Mouse (Mus musculus) limb, embryonic 15.5 days (tissue): ENCODE results near the gene Pax7. TPM values are rescaled to one million over a fixed set of nuclear protein-coding genes. Genes with fewer than 3 reads are reported as not detected.

Experiments
- ATAC-seq: fragments of 200-750 bp; cut with Nextera tagmentation; 2 replicates; pipeline ENCODE4 v1.8.0; 2017; ENCODE audit warnings: low read depth, moderate TSS enrichment; ENCODE audit not compliant: insufficient number of reproducible peaks, low FRiP score, low TSS enrichment
- H3K27ac ChIP-seq: fragments of 300-500 bp; sonication (generic); 2 replicates; pipeline ENCODE4 v1.5.1; 2015; ENCODE audit warnings: moderate library complexity, mild to moderate bottlenecking, inconsistent platforms
- H3K27me3 ChIP-seq: fragments of 300-500 bp; sonication (generic); 2 replicates; pipeline ENCODE4 v1.6.1; 2015; ENCODE audit warnings: inconsistent platforms
- H3K36me3 ChIP-seq: fragments of 300-500 bp; sonication (generic); 2 replicates; pipeline ENCODE4 v1.6.1; 2015; ENCODE audit warnings: inconsistent platforms
- H3K4me1 ChIP-seq: fragments of 300-500 bp; sonication (generic); 2 replicates; pipeline ENCODE4 v1.6.1; 2015; ENCODE audit warnings: inconsistent platforms
- H3K4me2 ChIP-seq: fragments of 300-500 bp; sonication (generic); 2 replicates; pipeline ENCODE4 v1.6.1; 2015; ENCODE audit warnings: mild to moderate bottlenecking, inconsistent platforms
- H3K4me3 ChIP-seq: fragments of 300-500 bp; sonication (generic); 2 replicates; pipeline ENCODE4 v1.5.1; 2015; ENCODE audit warnings: mild to moderate bottlenecking, inconsistent platforms
- H3K9ac ChIP-seq: fragments of 300-500 bp; sonication (generic); 2 replicates; pipeline ENCODE4 v1.6.1; 2015; ENCODE audit warnings: inconsistent platforms
- H3K9me3 ChIP-seq: fragments of 300-500 bp; sonication (generic); 2 replicates; pipeline ENCODE4 v1.6.1; 2016; ENCODE audit warnings: inconsistent platforms
- WGBS: fragments of 180-500 bp; shearing (Covaris S2); methylation state at CpG from one replicate; pipeline ENCODE4 v1.1.7; 2015; 5-methylcytosine and 5-hydroxymethylcytosine counted together
- polyA plus RNA-seq: library from polyadenylated mRNA; unstranded; fragments of >200 nt; fragmentation: Nextera tagmentation; extraction: Ambion mirVana; gene quantifications from 2 replicates; pipeline ENCODE4 v1.2.1, GENCODE M21; 2015

Gene Pax7
- polyA plus RNA-seq, 1 experiment from 2014 or later: 0.38 TPM

DNA sequence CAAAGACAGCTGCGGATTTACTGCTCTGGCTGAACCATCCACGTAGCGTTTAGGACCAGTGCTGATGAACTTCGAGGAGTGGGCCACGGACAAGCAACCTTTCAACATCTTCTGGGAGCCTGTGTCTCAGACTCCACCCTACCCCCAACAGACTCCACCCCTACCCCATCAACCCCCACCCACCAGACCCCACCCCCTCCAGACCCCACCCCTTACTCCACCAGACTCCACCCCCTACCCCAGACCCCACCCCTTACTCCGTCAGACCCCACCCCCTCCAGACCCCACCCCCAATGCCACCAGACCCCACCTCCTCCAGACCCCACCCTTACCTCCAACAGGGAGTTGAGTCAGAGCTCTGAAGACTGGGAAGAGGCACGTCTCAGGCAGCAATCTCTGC is 10.1 kb upstream of the Pax7 start:
- WGBS: 10% methylated on average over 7 of the region's 7 CpGs
- Histone ChIP-seq H3K27ac (no peak overlapping the region), H3K27me3 (peaks cover 59% of the 10 kb centered on the region), H3K4me1 (peaks cover 5% of the 10 kb centered on the region; the same call in 1 of the 2 replicates), H3K9ac (no peak overlapping the region), H3K4me2 (no peak overlapping the region), H3K4me3 (no peak overlapping the region), H3K36me3 (no peaks in the 10 kb centered on the region), H3K9me3 (no peaks in the 10 kb centered on the region)
- ATAC-seq: no peak

DNA sequence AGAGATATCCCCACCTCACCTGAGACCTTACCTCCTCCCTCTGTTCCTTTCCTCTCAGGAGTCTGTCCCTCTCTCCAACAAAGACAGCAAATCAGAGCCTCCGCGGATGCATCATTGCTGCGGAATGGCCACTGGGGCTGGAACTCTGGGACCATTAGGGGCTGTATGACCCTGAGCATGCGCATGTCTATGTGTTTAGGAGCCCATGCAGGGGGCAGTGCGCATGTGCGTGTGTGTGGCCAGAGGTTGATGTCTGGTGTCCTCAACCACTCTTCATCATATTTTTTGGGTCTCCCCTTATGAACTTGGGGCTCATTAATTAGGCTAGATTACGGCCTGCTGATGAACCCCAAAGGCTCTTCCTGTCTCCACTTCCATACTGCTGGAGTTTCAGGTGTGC is 9.6 kb upstream of the Pax7 start:
- peaks cover 5% of the 10 kb centered on the region; the same call in 1 of the 2 replicates for H3K4me1 ChIP-seq
- H3K9ac ChIP-seq: no peak overlapping the region
- no peak overlapping the region for H3K27ac ChIP-seq
- no peak overlapping the region for H3K4me2 ChIP-seq
- no peak for ATAC-seq
- no peaks in the 10 kb centered on the region for H3K36me3 ChIP-seq
- no peaks in the 10 kb centered on the region for H3K9me3 ChIP-seq
- peaks cover 59% of the 10 kb centered on the region for H3K27me3 ChIP-seq
- no peak overlapping the region for H3K4me3 ChIP-seq
- WGBS: 74% methylated on average over 7 of the region's 7 CpGs

DNA sequence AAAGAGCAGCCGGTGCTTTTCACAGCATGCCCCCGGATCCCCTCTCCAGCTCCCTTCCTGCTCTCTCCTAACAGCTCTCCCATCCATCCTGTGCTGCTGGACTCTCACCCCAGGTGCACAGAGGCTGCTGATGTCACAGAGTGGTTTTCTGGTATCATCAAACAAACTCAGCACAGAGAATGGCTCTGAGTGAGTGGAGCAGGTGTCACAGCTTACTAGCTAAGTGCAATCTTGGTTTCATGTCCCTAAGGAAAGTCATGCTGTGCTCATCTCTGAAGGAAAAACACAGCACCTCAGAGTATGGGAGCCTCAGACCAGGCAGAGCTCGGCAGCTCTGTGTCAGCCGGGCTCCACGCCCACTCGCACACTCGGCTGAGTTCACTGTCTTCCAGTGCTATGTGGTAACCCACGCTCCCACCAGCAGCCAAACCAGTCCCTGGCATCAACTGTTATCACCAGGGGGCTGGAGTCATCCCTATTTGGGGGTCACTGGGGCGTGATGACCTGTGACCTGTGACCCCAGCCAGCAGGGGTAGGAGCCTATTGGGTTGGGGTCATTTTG is 7.7 kb upstream of the Pax7 start:
- H3K27me3 ChIP-seq: peaks cover 77% of the 10 kb centered on the region
- no peak for ATAC-seq
- no peak overlapping the region for H3K4me2 ChIP-seq
- no peaks in the 10 kb centered on the region for H3K36me3 ChIP-seq
- no peak overlapping the region for H3K9ac ChIP-seq
- no peaks in the 10 kb centered on the region for H3K9me3 ChIP-seq
- H3K4me3 ChIP-seq: no peak overlapping the region
- H3K4me1 ChIP-seq: no peaks in the 10 kb centered on the region
- H3K27ac ChIP-seq: no peak overlapping the region
- 57% methylated on average over 9 of the region's 9 CpGs for WGBS

DNA sequence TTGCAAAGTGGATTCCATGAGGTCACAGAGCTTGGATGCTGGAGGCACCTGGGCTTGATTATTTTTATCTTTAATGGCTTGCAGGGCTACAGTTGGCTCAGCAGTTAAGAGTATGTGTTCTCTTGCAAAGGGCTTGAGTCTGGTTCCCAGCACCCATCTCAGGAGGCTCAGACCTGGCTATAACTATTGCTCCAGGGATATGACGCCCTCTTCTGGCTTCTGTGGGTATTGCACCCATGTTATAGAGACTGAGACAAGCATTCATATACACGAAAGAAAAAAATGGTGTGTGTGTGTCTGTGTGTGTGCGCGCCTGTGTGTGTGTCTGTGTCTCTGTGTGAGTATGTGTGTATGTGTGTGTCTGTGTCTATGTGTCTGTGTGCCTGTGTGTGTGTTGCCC is 7.1 kb upstream of the Pax7 start:
- no peak for ATAC-seq
- H3K36me3 ChIP-seq: no peaks in the 10 kb centered on the region
- no peaks in the 10 kb centered on the region for H3K9me3 ChIP-seq
- H3K27ac ChIP-seq: no peak overlapping the region
- no peaks in the 10 kb centered on the region for H3K4me1 ChIP-seq
- WGBS: 77% methylated on average over 4 of the region's 4 CpGs
- H3K4me3 ChIP-seq: no peak overlapping the region
- H3K4me2 ChIP-seq: no peak overlapping the region
- peaks cover 83% of the 10 kb centered on the region for H3K27me3 ChIP-seq
- H3K9ac ChIP-seq: no peak overlapping the region

DNA sequence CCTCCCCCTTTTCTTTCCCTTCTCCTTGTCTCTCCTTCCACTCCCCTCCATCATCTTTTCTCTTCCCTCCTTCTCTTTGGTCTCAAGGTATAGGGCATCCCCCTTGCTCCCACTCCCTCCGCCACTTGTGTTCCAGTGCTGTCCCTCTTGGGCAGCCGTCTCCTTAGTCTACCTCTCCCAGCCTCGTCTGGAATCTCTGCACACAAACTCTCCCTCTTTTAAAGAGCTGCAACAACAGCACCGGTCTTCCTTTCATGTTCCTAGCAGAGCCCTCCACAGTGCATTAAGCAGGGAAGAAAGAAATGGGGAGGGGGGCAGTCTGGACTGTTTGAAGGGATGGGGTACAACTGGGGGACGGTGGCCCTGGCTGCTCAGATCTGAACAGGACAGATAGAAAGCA is 3.4 kb upstream of the Pax7 start:
- no peak for ATAC-seq
- no peak overlapping the region for H3K4me3 ChIP-seq
- no peak overlapping the region for H3K4me2 ChIP-seq
- no peaks in the 10 kb centered on the region for H3K36me3 ChIP-seq
- H3K27me3 ChIP-seq: peaks cover 97% of the 10 kb centered on the region
- 8% methylated on average over 5 of the region's 5 CpGs for WGBS
- no peak overlapping the region for H3K27ac ChIP-seq
- peaks cover 16% of the 10 kb centered on the region for H3K4me1 ChIP-seq
- no peaks in the 10 kb centered on the region for H3K9me3 ChIP-seq
- H3K9ac ChIP-seq: no peak overlapping the region

DNA sequence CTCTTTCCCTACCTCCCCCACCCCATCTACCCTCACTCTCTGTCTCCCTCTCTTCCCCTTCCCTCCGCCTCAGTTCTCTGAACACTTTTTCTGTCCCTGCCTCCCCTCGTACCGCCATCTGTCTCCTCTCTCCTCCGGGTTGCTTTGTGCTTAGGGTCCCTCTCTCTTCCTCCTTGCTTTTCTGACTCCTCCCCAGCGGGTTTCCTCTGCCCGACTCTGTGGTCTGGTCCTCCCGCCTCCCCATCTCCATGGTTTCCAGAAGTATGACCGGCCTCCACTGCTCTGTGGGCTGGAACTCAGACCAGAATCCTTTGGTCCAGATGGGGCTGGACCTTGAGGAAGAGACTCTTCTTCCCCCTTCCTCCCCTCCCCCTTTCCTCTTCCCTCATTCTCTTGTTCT is 2.9 kb upstream of the Pax7 start:
- H3K4me2 ChIP-seq: no peak overlapping the region
- peaks cover 19% of the 10 kb centered on the region for H3K4me1 ChIP-seq
- H3K27me3 ChIP-seq: peaks cover 97% of the 10 kb centered on the region
- H3K36me3 ChIP-seq: no peaks in the 10 kb centered on the region
- no peak overlapping the region for H3K27ac ChIP-seq
- WGBS: 3% methylated on average over 8 of the region's 8 CpGs
- no peak overlapping the region for H3K4me3 ChIP-seq
- no peak for ATAC-seq
- H3K9ac ChIP-seq: no peak overlapping the region
- no peaks in the 10 kb centered on the region for H3K9me3 ChIP-seq

DNA sequence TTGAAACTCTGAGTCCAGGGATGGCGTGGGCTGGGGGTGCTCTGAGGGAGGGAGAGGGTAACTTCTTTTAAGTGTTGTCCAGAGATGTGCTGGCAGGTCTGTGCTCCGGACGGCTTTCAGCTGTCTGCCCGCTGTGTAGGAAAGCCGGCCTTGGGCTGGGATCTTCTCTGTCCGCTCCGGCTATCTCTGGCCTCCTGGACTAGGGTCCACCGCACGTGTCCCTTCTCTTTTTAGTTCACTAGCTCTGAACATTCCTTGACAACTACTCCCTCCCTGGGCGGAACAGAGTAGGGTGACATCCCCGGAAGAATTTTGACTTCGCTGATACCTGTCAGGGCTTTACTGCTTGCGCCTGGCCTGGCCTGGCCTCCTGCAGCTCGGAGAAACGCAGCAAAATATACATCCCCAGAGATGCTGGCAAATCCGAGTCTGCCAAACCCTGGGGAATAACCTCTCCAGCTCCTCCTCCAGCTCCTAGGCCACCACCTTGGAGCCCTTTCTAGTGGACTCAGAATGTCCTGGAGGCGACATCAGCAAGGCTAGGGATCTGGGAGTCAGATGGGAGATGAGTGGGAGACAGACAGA is 581 bp upstream of the Pax7 start:
- H3K9ac ChIP-seq: no peak overlapping the region
- 7% methylated on average over 17 of the region's 17 CpGs for WGBS
- H3K9me3 ChIP-seq: no peaks in the 10 kb centered on the region
- H3K36me3 ChIP-seq: no peaks in the 10 kb centered on the region
- H3K4me3 ChIP-seq: peak overlapping the region; percentile 31; the same call in 1 of the 2 replicates
- H3K27me3 ChIP-seq: peaks cover 99% of the 10 kb centered on the region
- H3K27ac ChIP-seq: no peak overlapping the region
- ATAC-seq: no peak
- H3K4me1 ChIP-seq: peaks cover 19% of the 10 kb centered on the region
- H3K4me2 ChIP-seq: no peak overlapping the region

DNA sequence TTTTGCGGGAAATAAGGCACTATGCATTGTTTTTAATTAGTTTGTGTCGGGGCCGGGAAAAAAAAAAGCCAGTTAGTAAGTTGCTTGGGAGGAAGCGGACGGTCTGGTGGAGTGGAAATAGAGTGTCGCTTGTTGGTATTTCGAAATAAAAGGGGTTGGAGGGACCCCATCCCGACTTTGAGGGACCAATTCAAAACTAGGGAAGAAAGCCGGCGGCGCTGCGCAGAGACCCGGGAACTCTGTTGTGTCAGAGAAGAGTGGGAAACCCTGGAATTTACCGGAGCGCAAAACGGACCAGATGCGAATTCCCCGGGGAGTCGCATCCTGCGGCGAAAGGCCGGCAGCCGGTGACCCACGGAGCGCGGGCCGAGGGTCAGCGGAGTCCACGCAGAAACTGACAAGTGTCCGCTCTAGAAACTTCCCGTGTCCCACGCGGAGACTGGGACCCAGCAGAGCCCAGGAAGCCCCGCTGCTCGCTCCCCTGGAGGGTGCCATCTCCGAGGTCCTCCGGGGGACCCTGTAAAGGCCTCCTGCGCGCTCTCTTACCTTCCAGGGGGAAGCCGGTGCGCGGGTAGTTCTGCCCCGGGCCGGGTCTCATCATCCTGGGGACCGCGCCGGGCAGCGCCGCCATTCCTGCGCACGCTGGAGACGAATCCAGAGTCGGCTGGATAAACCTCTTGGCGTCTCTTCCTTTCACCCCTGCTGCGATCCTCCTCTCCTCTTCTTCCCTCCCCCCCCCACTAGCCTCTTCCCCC is 870 bp downstream of the Pax7 start:
- H3K4me1 ChIP-seq: peaks cover 26% of the 10 kb centered on the region
- no peaks in the 10 kb centered on the region for H3K36me3 ChIP-seq
- H3K4me3 ChIP-seq: peak overlapping the region; percentile 31
- H3K27ac ChIP-seq: 0 out of 2 replicates have a peak overlapping the region, but pooled peaks have one; percentile 13
- peaks cover 99% of the 10 kb centered on the region for H3K27me3 ChIP-seq
- H3K4me2 ChIP-seq: peak overlapping the region; percentile 36
- no peak overlapping the region for H3K9ac ChIP-seq
- no peaks in the 10 kb centered on the region for H3K9me3 ChIP-seq
- no peak for ATAC-seq
- WGBS: under 1% methylated on average over 53 of the region's 55 CpGs

DNA sequence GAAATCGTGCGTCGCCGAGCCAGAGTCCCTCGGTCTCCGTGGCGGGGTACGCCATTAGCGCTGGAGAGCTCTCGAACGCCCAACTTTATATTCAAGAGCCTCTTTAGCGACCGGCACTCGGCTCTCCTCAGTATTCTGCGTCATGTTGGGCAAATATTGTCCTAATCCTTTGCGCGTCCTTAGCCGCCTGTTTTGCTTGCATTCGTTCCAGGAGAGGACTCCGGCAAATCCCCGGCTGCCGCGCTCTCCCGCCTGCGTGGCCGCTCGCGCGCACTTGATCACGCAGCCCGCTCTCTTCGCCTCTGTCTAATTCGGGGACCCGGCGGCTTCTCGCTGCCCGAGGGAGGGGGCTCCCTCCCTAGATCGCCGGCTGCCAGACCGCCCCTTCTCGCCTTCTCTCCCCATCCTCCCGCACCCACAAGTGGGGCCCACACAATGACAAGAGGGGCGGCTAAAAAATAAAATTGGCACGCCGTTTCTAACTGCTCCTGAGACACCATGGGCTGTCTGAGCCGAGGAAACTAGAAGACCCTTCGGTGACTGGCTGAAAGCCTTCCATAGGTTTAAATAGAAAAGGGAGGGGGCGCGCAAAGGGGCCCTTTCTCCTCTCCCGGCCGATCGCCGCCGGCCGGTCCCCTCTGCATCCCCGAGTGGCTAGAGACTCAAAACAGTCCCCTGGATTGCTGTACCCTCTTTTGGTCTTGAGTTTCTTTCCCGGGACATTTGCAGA is 1.7 kb downstream of the Pax7 start:
- no peak for ATAC-seq

DNA sequence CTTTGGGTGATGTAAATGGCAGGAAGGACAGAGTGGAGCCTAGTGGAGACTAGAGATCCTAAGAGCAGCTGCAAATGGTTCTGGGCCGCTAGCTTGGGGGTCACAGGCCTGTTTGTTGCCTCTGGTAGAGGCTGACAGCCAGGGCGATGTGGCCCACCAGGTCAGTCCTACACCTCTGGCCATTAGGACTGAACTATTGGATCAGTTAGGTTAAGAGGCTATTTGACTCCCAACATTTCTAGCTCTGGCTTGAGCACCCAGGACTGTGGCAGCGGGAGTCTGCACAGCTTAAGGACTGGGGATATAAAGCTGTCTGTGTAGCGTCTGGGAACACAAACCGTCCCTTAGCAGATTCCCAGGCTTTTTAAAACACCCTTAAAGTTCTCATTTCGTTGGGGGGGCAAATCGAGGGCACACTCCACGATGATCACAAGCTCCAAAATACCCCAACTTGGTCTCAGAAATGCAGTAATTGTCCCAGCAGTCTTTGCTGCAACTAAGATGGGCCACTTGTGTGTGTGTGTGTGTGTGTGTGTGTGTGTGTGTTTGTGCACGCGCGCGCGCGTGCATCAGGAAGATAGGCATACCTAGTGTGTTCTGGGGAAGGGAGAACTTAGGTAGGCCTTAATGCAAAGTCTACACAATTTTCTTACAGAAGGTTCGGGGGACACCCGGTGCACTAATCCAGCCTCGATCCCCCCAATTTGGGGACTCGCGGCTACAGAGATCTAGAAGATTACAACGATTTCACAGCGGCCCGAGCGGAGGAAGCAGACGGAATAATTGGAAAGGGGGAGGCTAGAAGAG is 2.5 kb downstream of the Pax7 start:
- no peak overlapping the region for H3K4me2 ChIP-seq
- no peak overlapping the region for H3K27ac ChIP-seq
- no peak for ATAC-seq
- no peaks in the 10 kb centered on the region for H3K36me3 ChIP-seq
- no peaks in the 10 kb centered on the region for H3K9me3 ChIP-seq
- H3K9ac ChIP-seq: no peak overlapping the region
- H3K27me3 ChIP-seq: peaks cover 100% of the 10 kb centered on the region
- H3K4me3 ChIP-seq: peak overlapping the region; percentile 31; the same call in 1 of the 2 replicates
- peaks cover 26% of the 10 kb centered on the region for H3K4me1 ChIP-seq
- WGBS: under 1% methylated on average over 24 of the region's 24 CpGs

More for the DNA sequence above, 1.7 kb downstream of the Pax7 start:
- H3K9me3 ChIP-seq: no peaks in the 10 kb centered on the region
- H3K4me1 ChIP-seq: peaks cover 26% of the 10 kb centered on the region
- no peak overlapping the region for H3K4me2 ChIP-seq
- peak overlapping the region; percentile 31 for H3K4me3 ChIP-seq
- no peaks in the 10 kb centered on the region for H3K36me3 ChIP-seq
- H3K27ac ChIP-seq: no peak overlapping the region
- no peak overlapping the region for H3K9ac ChIP-seq
- H3K27me3 ChIP-seq: peaks cover 99% of the 10 kb centered on the region
- under 1% methylated on average over 57 of the region's 57 CpGs for WGBS

DNA sequence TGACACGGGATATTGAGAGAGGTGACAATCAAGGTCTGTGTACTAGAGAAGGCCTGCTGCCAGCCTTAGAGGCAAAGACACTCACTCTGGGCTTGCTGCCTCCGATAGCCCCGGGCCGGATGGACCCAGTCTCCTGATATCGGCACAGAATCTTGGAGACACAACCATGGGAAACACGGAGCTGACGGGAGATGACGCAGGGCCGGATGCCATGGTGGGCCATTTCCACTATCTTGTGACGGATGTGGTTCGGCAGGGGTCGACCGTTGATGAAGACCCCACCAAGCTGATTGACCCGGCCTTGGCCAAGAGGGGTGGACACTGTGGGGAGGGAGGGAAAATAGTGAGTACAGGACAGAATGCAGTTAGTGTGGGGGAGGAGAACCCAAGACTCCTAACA is 3.3 kb downstream of the Pax7 start:
- Histone ChIP-seq H3K27me3 (peaks cover 100% of the 10 kb centered on the region), H3K27ac (no peak overlapping the region), H3K4me3 (0 out of 2 replicates have a peak overlapping the region, but pooled peaks have one; percentile 31), H3K9ac (no peak overlapping the region), H3K4me1 (peaks cover 26% of the 10 kb centered on the region), H3K4me2 (no peak overlapping the region), H3K9me3 (no peaks in the 10 kb centered on the region), H3K36me3 (no peaks in the 10 kb centered on the region)
- ATAC-seq: no peak
- WGBS: 2% methylated on average over 14 of the region's 14 CpGs
